Mouse (Mus musculus) small intestine, adult 2 months (tissue): ENCODE data around the gene Sectm1b. TPM values are rescaled to one million over a fixed set of nuclear protein-coding genes. Genes with fewer than 3 reads are reported as not detected.
A peak's percentile ranks its signal among the peaks of the same experiment; 100 is the strongest.
"Not testable (repeated sequence)": the region's sequence is repeated elsewhere in the genome, so short reads cannot be mapped to it uniquely, and the experiment has no call there.

Experiments used
- H3K27ac ChIP-seq: fragments of 200-500 bp; 2 replicates; pipeline ENCODE4 v1.5.1; 2012; ENCODE audit warnings: low read depth, low read length, control low read depth, inconsistent platforms; ENCODE audit not compliant: insufficient read depth
- H3K27me3 ChIP-seq: fragments of 200-500 bp; 2 replicates; pipeline ENCODE4 v1.6.1; 2012; ENCODE audit warnings: mild to moderate bottlenecking, moderate library complexity, low read length, inconsistent platforms; ENCODE audit not compliant: control insufficient read depth, insufficient read depth
- H3K36me3 ChIP-seq: fragments of 200-500 bp; 2 replicates; pipeline ENCODE4 v1.6.1; 2012; ENCODE audit warnings: mild to moderate bottlenecking, low read length, control low read depth, inconsistent platforms; ENCODE audit not compliant: control insufficient read depth, insufficient read depth
- H3K4me1 ChIP-seq: fragments of 200-500 bp; 2 replicates; pipeline ENCODE4 v1.6.1; 2012; ENCODE audit warnings: low read length, inconsistent platforms, mixed read lengths; ENCODE audit not compliant: control insufficient read depth, insufficient read depth, insufficient read length
- H3K4me3 ChIP-seq: fragments of 200-500 bp; 2 replicates; pipeline ENCODE4 v1.5.1; 2012; ENCODE audit warnings: low read depth, mild to moderate bottlenecking, control low read depth, inconsistent platforms, low read length, moderate library complexity
- CTCF ChIP-seq: fragments of 200-500 bp; IDR thresholded peaks from 2 replicates; pipeline ENCODE4 v1.5.1; 2012; ENCODE audit warnings: low read depth, mild to moderate bottlenecking, control low read depth, inconsistent platforms, low read length, moderate library complexity, mixed read lengths; ENCODE audit not compliant: insufficient replicate concordance, insufficient read length; ENCODE audit errors: extremely low read depth
- POLR2A ChIP-seq: fragments of 200-500 bp; IDR thresholded peaks from 2 replicates; pipeline ENCODE4 v1.6.1; 2012; ENCODE audit warnings: low read depth, mild to moderate bottlenecking, control low read depth, inconsistent platforms, low read length, moderate library complexity
- WGBS: fragments of 180-500 bp; shearing (Covaris S2); methylation state at CpG from one replicate; pipeline ENCODE4 v1.1.7; 2018; 5-methylcytosine and 5-hydroxymethylcytosine counted together
- polyA plus RNA-seq: library from polyadenylated mRNA; depleted of rRNA; stranded (reverse); fragments of >200 nt; gene quantifications from 2 replicates; pipeline ENCODE4 v1.2.3, GENCODE M21; 2012

The Sectm1b gene
- polyA plus RNA-seq, 1 experiment, result 325 TPM

DNA sequence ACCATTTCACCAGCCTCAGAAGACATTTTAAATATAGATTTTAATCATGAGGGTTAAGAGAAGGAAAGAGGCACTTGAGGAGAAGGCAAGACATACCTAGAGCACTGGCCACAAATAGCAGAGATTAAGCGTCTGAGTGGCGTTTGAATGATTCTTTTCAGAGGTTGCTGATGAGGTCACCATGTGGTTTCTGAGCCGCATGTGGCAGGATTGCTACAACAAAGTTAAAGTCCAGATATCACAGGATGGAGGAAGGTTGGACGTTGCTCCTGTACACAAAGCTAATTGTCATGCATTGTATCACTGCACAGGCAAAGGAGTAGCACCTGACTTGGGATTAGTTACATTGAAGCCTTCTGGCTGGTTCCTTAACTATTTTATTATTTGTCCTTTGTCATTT lies 22.9 kb upstream of the Sectm1b start:
- 17% methylated on average over 4 of the region's 4 CpGs for WGBS
- Histone ChIP-seq H3K4me1 (peaks cover 51% of the 10 kb centered on the region), H3K4me3 (peak overlapping the region; percentile 45), H3K27me3 (no peaks in the 10 kb centered on the region), H3K36me3 (no peaks in the 10 kb centered on the region), H3K27ac (peak overlapping the region; percentile 72)
- TF ChIP-seq CTCF (no peak), POLR2A (no peak)

DNA sequence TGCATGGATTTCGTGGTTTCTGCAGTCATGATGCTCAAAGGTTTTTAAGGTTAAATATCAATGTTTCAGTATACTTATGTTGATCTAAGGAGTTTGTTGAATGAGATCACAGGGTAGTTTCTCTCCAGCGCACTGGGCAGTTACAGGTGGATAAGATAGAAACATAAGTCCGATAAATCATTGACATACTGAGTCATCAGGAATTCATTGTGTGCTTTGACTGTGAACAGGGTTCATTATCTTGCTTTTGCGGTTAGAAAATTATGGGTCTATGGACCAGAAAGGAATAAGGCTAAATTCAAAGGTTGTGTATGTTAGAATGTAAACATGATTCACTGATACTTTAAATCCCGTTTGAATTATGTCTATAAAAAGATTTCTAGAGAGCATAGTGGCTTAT lies 21.8 kb upstream of the Sectm1b start:
- 27% methylated on average over 5 of the region's 5 CpGs for WGBS
- TF ChIP-seq POLR2A (no peak), CTCF (no peak)
- H3K4me3 ChIP-seq, result no peak overlapping the region
- H3K4me1 ChIP-seq, result peaks cover 45% of the 10 kb centered on the region
- H3K27ac ChIP-seq, result peak overlapping the region; percentile 82
- no peaks in the 10 kb centered on the region for H3K36me3 ChIP-seq
- no peaks in the 10 kb centered on the region for H3K27me3 ChIP-seq

DNA sequence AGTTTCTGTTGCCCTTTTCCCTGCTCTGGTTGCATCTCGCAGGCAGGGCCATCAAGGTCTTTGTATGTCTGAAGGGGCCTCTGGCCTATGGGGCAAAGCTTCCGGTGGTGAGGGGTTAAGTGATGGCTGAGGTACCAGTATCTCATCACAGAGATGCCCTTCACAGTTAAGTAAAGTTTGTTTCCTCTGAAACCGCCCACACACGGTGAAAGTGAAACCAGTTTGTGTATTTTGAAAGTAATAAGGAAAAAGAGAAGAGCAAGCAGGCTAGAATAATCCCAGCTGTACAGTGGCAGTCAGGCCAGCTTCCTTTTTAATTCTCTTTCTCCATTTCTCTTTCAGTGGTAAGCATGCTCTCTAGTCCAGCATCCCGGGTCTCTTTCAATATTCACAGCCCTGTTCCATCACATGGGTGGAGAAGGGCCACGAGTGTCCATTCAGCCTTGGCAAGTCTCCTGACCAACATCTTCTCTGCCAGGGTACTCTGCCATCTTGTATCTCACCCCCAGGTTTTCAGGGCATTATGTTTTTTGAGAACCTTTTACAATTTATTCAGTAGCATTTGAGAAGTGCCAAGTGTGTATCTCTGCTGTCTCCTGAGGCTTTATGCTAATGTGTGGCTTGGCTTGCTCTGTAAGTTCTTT lies 19.6 kb upstream of the Sectm1b start:
- no peaks in the 10 kb centered on the region for H3K27me3 ChIP-seq
- H3K4me1 ChIP-seq, result peaks cover 32% of the 10 kb centered on the region; the same call in 1 of the 2 replicates
- no peaks in the 10 kb centered on the region for H3K36me3 ChIP-seq
- WGBS, result 7% methylated on average over 6 of the region's 6 CpGs
- no peak overlapping the region for H3K4me3 ChIP-seq
- peak overlapping the region; percentile 83 for H3K27ac ChIP-seq
- TF ChIP-seq POLR2A (no peak), CTCF (no peak)

DNA sequence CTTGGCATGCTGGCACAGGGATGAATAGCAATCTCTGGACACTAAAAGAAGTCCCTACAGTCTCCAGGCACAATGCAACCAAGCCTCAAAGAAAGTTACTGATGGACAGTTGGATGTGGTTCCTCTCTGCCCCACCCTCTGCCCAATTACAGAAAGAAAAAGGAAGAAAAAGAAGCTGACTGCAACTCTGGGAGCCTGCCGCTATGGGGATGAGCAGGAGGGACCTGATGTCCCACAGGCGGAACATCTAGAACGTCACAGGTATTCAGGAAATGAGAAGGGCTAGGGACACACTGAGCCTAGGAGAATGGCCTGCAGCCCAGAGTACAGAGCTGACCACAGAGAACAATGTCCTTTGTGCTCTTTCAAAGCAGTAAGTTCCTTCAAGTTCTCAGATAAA lies 18.9 kb upstream of the Sectm1b start:
- Histone ChIP-seq H3K27ac (peak overlapping the region; percentile 70), H3K27me3 (no peaks in the 10 kb centered on the region), H3K4me3 (no peak overlapping the region), H3K4me1 (peaks cover 28% of the 10 kb centered on the region; the same call in 1 of the 2 replicates), H3K36me3 (no peaks in the 10 kb centered on the region)
- WGBS, result 72% methylated on average over 3 of the region's 3 CpGs
- no peak for TF ChIP-seq CTCF
- TF ChIP-seq POLR2A, result no peak

DNA sequence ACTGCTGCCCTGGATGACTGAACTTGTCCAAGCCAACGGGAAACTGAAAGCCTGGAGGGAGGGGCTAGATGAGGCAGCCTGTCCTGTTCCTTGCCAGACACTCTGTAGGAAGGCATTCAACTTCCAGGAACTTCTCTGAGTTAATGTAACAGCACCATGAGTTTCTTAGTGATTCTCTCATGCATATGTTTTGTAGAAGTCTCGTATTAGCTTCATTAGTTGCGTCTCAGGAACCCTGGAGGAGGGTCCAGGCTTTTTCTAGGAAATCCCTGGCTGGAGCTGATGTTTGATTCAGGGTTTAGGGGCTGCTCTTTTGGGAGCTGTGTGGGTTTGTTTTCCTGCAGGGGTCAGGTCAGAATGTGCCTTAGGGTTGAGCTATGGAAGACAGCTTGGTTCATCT lies 17.8 kb upstream of the Sectm1b start, which contains the start of gene Sectm1a:
TSS of gene Sectm1a (minus strand) at position 101 of the 400 bp plus-strand sequence.
- H3K4me1 ChIP-seq, result peaks cover 24% of the 10 kb centered on the region; the same call in 1 of the 2 replicates
- WGBS, result 66% methylated on average over 3 of the region's 3 CpGs
- no peak within 1 kb of the TSS for H3K27ac ChIP-seq
- no peak within 1 kb of the TSS for H3K4me3 ChIP-seq
- no peak for TF ChIP-seq POLR2A
- no peak for TF ChIP-seq CTCF
- H3K27me3 ChIP-seq, result no peaks in the 10 kb centered on the region
- H3K36me3 ChIP-seq, result no peaks in the 10 kb centered on the region

DNA sequence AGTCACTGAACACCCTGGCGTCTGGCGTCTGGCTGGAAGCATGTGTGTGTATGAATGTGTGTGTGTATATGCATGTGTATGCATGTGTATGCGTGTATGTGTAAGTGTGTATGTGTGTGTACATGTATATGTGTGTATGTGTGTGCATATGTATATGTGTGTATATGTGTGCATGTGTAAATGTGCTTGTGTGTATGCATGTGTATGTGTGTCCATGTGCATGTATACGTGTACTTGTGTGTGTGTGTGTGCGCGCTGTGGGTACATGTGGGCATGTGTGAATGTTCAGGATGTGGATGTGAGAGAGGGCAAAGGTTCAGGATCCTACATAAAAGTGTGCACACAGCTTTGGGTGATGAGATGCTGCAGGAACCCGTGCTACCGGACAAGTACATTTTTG lies 17.0 kb upstream of the Sectm1b start:
- TF ChIP-seq CTCF (no peak), POLR2A (no peak)
- Histone ChIP-seq H3K4me3 (no peak overlapping the region), H3K27me3 (no peaks in the 10 kb centered on the region), H3K27ac (no peak overlapping the region), H3K4me1 (peaks cover 21% of the 10 kb centered on the region; the same call in 1 of the 2 replicates), H3K36me3 (no peaks in the 10 kb centered on the region)
- WGBS, result 95% methylated on average over 8 of the region's 8 CpGs

DNA sequence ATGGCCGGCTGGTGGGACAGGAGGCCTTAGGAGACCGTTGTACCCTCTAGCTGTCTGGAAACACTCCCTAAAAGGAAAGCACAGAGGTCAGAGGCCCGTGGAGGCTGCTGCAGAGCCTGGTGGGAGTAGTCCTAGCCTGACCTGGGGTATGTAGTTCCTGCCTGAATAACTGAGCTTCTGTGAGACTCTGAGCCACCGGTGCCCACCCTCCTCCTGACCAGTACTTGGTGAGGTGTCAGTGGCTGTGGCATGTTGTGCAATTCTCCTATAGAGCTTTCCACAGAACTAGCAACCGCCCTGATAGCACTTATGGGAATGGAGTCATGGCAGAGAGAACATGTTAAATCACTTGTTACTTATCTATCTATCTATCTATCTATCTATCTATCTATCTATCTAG lies 12.3 kb upstream of the Sectm1b start:
- TF ChIP-seq POLR2A (no peak), CTCF (no peak)
- 76% methylated on average over 5 of the region's 5 CpGs for WGBS

DNA sequence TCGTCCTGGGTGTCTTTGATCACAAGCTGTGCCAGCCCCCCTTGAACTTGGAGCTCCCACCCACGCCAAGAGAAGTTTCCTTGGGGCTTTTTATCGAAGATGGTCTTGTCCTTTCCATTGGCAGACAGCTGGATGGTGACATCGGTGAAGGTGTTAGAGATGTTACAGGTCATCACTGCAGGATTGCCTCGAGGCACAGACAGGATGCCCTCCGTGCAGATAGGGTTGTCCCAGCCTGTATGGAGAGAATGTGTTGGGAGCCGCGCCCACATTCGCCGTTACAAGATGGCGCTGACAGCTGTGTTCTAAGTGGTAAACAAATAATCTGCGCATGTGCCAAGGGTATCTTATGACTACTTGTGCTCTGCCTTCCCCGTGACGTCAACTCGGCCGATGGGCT lies 6.3 kb upstream of the Sectm1b start:
- H3K36me3 ChIP-seq, H3K27ac ChIP-seq, H3K4me1 ChIP-seq, H3K27me3 ChIP-seq, H3K4me3 ChIP-seq: not testable (repeated sequence)
- WGBS, result 94% methylated on average over 12 of the region's 16 CpGs

More for the DNA sequence above, 12.3 kb upstream of the Sectm1b start:
- H3K4me1 ChIP-seq, result no peaks in the 10 kb centered on the region
- no peaks in the 10 kb centered on the region for H3K36me3 ChIP-seq
- H3K27ac ChIP-seq, result no peak overlapping the region
- H3K27me3 ChIP-seq, result no peaks in the 10 kb centered on the region
- no peak overlapping the region for H3K4me3 ChIP-seq
